8 mouse cellular contexts compared by ENCODE assay signal in genomic region chr9:48649098-48649766, GRCm38 (mm10). TPM values are rescaled to one million over a fixed set of nuclear protein-coding genes. Genes with fewer than 3 reads are reported as not detected.
DNase-seq lines count a peak whose midpoint lies in the region; ATAC-seq lines count a peak whose summit lies in the region.

No protein-coding gene starts in this region.

- peak overlapping the region; percentile 21 for H3K4me3 ChIP-seq in hindbrain, embryonic 12.5 days
- peak overlapping the region; percentile 28 for H3K4me3 ChIP-seq in limb, embryonic 12.5 days (replicated peaks)

- H3K4me2 ChIP-seq in hindbrain, embryonic 12.5 days (replicated peaks): peak overlapping the region; percentile 50
- peak overlapping the region; percentile 52 for H3K4me2 ChIP-seq in limb, embryonic 12.5 days

- H3K27ac ChIP-seq in hindbrain, embryonic 12.5 days: peak overlapping the region; percentile 71
- no peak overlapping the region for H3K27ac ChIP-seq in limb, embryonic 12.5 days

- DNase-seq in MN1 (ENCODE audit: low spot score): peak; percentile 54
- peak; percentile 25 for DNase-seq in c-Kit-negative CD71-positive TER-119-positive erythroid progenitor cells, embryonic 14.5 days (ENCODE audit: low read depth, low spot score)
- DNase-seq in gastrocnemius, postnatal 10 days: peak; percentile 57
- DNase-seq in testis, postnatal 10 days (ENCODE audit: low spot score): peak; percentile 45

- 0 out of 2 replicates have a peak overlapping the region, but pooled peaks have one; percentile 33 for H3K9ac ChIP-seq in hindbrain, embryonic 12.5 days
- H3K9ac ChIP-seq in limb, embryonic 12.5 days (replicated peaks): peak overlapping the region; percentile 8; the same call in 1 of the 2 replicates

- peaks cover 37% of the 10 kb centered on the region for H3K4me1 ChIP-seq in hindbrain, embryonic 12.5 days
- peaks cover 37% of the 10 kb centered on the region for H3K4me1 ChIP-seq in limb, embryonic 12.5 days (replicated peaks)

- H3K9me3 ChIP-seq in hindbrain, embryonic 12.5 days (replicated peaks): peaks cover 4% of the 10 kb centered on the region; the same call in 1 of the 2 replicates
- H3K9me3 ChIP-seq in limb, embryonic 12.5 days: peaks cover 5% of the 10 kb centered on the region

- H3K36me3 ChIP-seq in hindbrain, embryonic 12.5 days: no peaks in the 10 kb centered on the region
- no peaks in the 10 kb centered on the region for H3K36me3 ChIP-seq in limb, embryonic 12.5 days

- WGBS in hindbrain, embryonic 12.5 days: under 1% methylated on average over 20 of the region's 22 CpGs
- 1% methylated on average over 22 of the region's 22 CpGs for WGBS in limb, embryonic 12.5 days

- H3K27me3 ChIP-seq in hindbrain, embryonic 12.5 days: no peaks in the 10 kb centered on the region
- H3K27me3 ChIP-seq in limb, embryonic 12.5 days: peaks cover 65% of the 10 kb centered on the region

- peak; percentile 57 for ATAC-seq in hindbrain, embryonic 12.5 days (ENCODE audit: low FRiP score)
- no peak for ATAC-seq in limb, embryonic 12.5 days (ENCODE audit: insufficient number of reproducible peaks, insufficient read depth, low FRiP score, low TSS enrichment, low read depth)
- ATAC-seq in megakaryocyte progenitor cell, adult 5-6 weeks (replicated peaks; ENCODE audit: poor library complexity): peak; percentile 35
- ATAC-seq in CD4-positive, CD25-positive, alpha-beta regulatory T cell, adult 4 months: no peak

RNA-seq across cellular contexts. Expression of gene Nnmt, which starts 44.3 kb away (rescaled TPM):
- 10 to 100 TPM; 12.8 to 13.3 TPM for total RNA-seq in gastrocnemius, postnatal 10 days (2021)
- polyA plus RNA-seq in hindbrain, embryonic 12.5 days (2016; fragmentation: Nextera tagmentation; extraction: Ambion mirVana): 0.98 and 1.2 TPM in 2 replicates
- 1.9 and 2.0 TPM in 2 replicates for polyA plus RNA-seq in limb, embryonic 12.5 days (2016; fragmentation: Nextera tagmentation; extraction: Ambion mirVana)
- total RNA-seq in megakaryocyte progenitor cell, adult 5-6 weeks (2015): 0.98 TPM in 1 of 2 replicates, not detected in the other
- total RNA-seq in megakaryocyte progenitor cell, adult 5-6 weeks (2017): not detected in 2 replicates
- polyA plus RNA-seq in CD4-positive, CD25-positive, alpha-beta regulatory T cell, adult 4 months (2017; shearing (Covaris generic)): not detected

Comparison
In these comparisons a context has a peak if more than half of its experiments do, and no peak if none do; other contexts are left out.
1. ATAC-seq: peak in hindbrain, embryonic 12.5 days (single experiment) and megakaryocyte progenitor cell, adult 5-6 weeks (single experiment); none in limb, embryonic 12.5 days (single experiment) and CD4-positive, CD25-positive, alpha-beta regulatory T cell, adult 4 months (single experiment).
2. Peak in every context shown above with its lines, with median percentiles within 50 percentile points of each other: DNase-seq.